Mouse (Mus musculus) hindbrain, postnatal 0 days (tissue): ENCODE measurements around the gene Rxfp3. TPM values are rescaled to one million over a fixed set of nuclear protein-coding genes. Genes with fewer than 3 reads are reported as not detected.

Experiments used
- ATAC-seq: fragments of 200-750 bp; cut with Nextera tagmentation; 2 replicates; pipeline ENCODE4 v1.8.0; 2017; ENCODE audit warnings: mild to moderate bottlenecking, moderate TSS enrichment, moderate library complexity
- DNase-seq: peaks from one replicate; pipeline ENCODE4 v3.0.0-alpha.2; 2015; ENCODE audit warnings: low spot score
- H3K27ac ChIP-seq: fragments of 300-500 bp; sonication (generic); 2 replicates; pipeline ENCODE4 v1.5.1; 2014; ENCODE audit warnings: mild to moderate bottlenecking
- H3K27me3 ChIP-seq: fragments of 300-500 bp; sonication (generic); 2 replicates; pipeline ENCODE4 v1.6.1; 2014; ENCODE audit warnings: low read length, mixed read lengths; ENCODE audit not compliant: insufficient read depth
- H3K36me3 ChIP-seq: fragments of 300-500 bp; sonication (generic); 2 replicates; pipeline ENCODE4 v1.6.1; 2014; ENCODE audit warnings: low read length, mixed read lengths; ENCODE audit not compliant: insufficient read depth
- H3K4me1 ChIP-seq: fragments of 300-500 bp; sonication (generic); 2 replicates; pipeline ENCODE4 v1.6.1; 2014; ENCODE audit warnings: antibody characterized with exemption, low read length, mixed read lengths; ENCODE audit not compliant: insufficient read depth
- H3K4me2 ChIP-seq: fragments of 300-500 bp; sonication (generic); 2 replicates; pipeline ENCODE4 v1.6.1; 2014; ENCODE audit warnings: low read depth, mild to moderate bottlenecking, low read length, moderate library complexity, mixed read lengths
- H3K4me3 ChIP-seq: fragments of 300-500 bp; sonication (generic); 2 replicates; pipeline ENCODE4 v1.5.1; 2014; ENCODE audit warnings: low read length
- H3K9ac ChIP-seq: fragments of 300-500 bp; sonication (generic); replicated peaks from 2 replicates; pipeline ENCODE4 v1.6.1; 2014; ENCODE audit warnings: mild to moderate bottlenecking, low read length, moderate library complexity, mixed read lengths
- H3K9me3 ChIP-seq: fragments of 300-500 bp; sonication (generic); 2 replicates; pipeline ENCODE4 v1.6.1; 2016; ENCODE audit warnings: low read length, mixed read lengths
- CTCF ChIP-seq: IDR thresholded peaks from 2 replicates; pipeline ENCODE4 v1.5.1; 2016; ENCODE audit warnings: antibody characterized with exemption, control low read depth, low read depth
- WGBS: fragments of 180-500 bp; shearing (Covaris S2); extraction: QIAGEN DNeasy Blood & Tissue Kit; methylation state at CpG from one replicate; pipeline ENCODE4 v1.1.7; 2014; 5-methylcytosine and 5-hydroxymethylcytosine counted together
- polyA plus RNA-seq: library from polyadenylated mRNA; unstranded; fragments of >200 nt; fragmentation: Nextera tagmentation; extraction: Ambion mirVana; gene quantifications from 2 replicates; pipeline ENCODE4 v1.2.1, GENCODE M21; 2015
- total RNA-seq: library from RNA; depleted of rRNA; stranded (reverse); fragments of >200 nt; gene quantifications from 2 replicates; pipeline ENCODE4 v1.2.3, GENCODE M21; 2014; rRNA removed

Gene Rxfp3
- total and polyA plus RNA-seq, 2 experiments from 2014 or later = 3.2 to 8.3 TPM

DNA sequence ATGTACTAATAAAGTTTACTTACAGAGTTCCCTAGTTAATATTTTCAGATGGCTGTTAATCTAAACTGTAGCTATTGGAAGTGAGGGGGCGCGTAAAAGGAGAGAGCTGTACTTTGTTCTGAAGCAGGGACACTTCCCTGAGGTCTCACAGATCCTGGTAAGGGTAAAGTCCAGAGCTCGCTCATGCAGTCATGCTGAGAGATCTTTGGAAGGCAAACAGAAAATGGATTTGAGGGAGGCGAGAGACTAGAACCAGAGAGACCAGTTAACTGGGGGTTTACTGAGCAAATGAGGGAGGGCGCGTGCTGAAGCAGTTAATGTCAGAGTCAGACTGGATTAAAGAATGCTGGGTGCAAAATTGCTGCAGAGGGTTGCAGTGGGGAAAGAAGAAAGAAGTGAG is 52.0 kb downstream of the Rxfp3 start:
- DNase-seq = no peak
- H3K27ac ChIP-seq = no peak overlapping the region
- no peaks in the 10 kb centered on the region for H3K9me3 ChIP-seq
- no peak for ATAC-seq
- no peak overlapping the region for H3K4me3 ChIP-seq
- no peaks in the 10 kb centered on the region for H3K4me1 ChIP-seq
- TF ChIP-seq CTCF = no peak
- no peak overlapping the region for H3K4me2 ChIP-seq
- H3K27me3 ChIP-seq = no peaks in the 10 kb centered on the region
- WGBS = 82% methylated on average over 6 of the region's 6 CpGs
- no peak overlapping the region for H3K9ac ChIP-seq
- peaks cover 4% of the 10 kb centered on the region for H3K36me3 ChIP-seq

Other genes with a start within 250 kb of the Rxfp3 start
- gene C1qtnf3, start 85.7 kb downstream of the Rxfp3 start, total RNA-seq = 1.4 and 1.6 TPM in 2 replicates
- 1.4 and 1.6 TPM in 2 replicates for gene C1qtnf3, start 85.7 kb downstream of the Rxfp3 start, polyA plus RNA-seq
- 8.5 and 11.3 TPM in 2 replicates for gene Amacr, start 56.2 kb downstream of the Rxfp3 start, total RNA-seq
- gene Amacr, start 56.2 kb downstream of the Rxfp3 start, polyA plus RNA-seq = 10.8 and 11.3 TPM in 2 replicates
- gene Slc45a2, start 37.3 kb downstream of the Rxfp3 start, total RNA-seq = not detected in 2 replicates
- gene Slc45a2, start 37.3 kb downstream of the Rxfp3 start, polyA plus RNA-seq = 0.09 and 0.23 TPM in 2 replicates
- 7.9 and 11.6 TPM in 2 replicates for gene Adamts12, start 26.8 kb upstream of the Rxfp3 start, total RNA-seq
- 1.1 and 1.3 TPM in 2 replicates for gene Adamts12, start 26.8 kb upstream of the Rxfp3 start, polyA plus RNA-seq